Mouse (Mus musculus) CH12.LX (cell line): Measurements from ENCODE around the gene Lgi2. TPM values are rescaled to one million over a fixed set of nuclear protein-coding genes. Genes with fewer than 3 reads are reported as not detected.

Experiments used
- DNase-seq: peaks from one replicate; pipeline ENCODE4 v3.0.0-alpha.2; 2013; ENCODE audit errors: extremely low read depth
- H3K27ac ChIP-seq: 2 replicates; pipeline ENCODE4 v1.5.1; 2012; ENCODE audit warnings: low read depth, mild to moderate bottlenecking, control low read depth, moderate library complexity; ENCODE audit not compliant: insufficient read depth
- H3K27me3 ChIP-seq: replicated peaks from 2 replicates; pipeline ENCODE3; 2012; ENCODE audit warnings: inconsistent platforms
- H3K36me3 ChIP-seq, 2 experiments: replicated peaks in 1 of 2; 2 replicates each; pipeline versions ENCODE3 to v1.6.1; 2012; ENCODE audit warnings: inconsistent platforms in 1 of 2, low read length in 1 of 2, mild to moderate bottlenecking in 1 of 2, mixed read lengths in 1 of 2, moderate library complexity in 1 of 2; ENCODE audit not compliant: control insufficient read depth in 1 of 2, insufficient read depth in 1 of 2
- H3K4me1 ChIP-seq, 2 experiments: 2 replicates each; pipeline ENCODE4 v1.6.1; 2012; ENCODE audit warnings: inconsistent platforms in 1 of 2, moderate library complexity in 1 of 2; ENCODE audit not compliant: insufficient read depth in 2 of 2, control insufficient read depth in 1 of 2
- H3K4me2 ChIP-seq: 2 replicates; pipeline ENCODE4 v1.6.1; 2012; ENCODE audit warnings: low read depth, mild to moderate bottlenecking, control low read depth; ENCODE audit not compliant: poor library complexity, insufficient read depth, severe bottlenecking
- H3K4me3 ChIP-seq, 3 experiments: fragments of 150-350 bp in 1 of 3; sonication (generic) in 1 of 3; replicated peaks in 1 of 3; 2 replicates each; pipeline versions ENCODE3 to v1.5.1; 2011 to 2012; ENCODE audit warnings: low read depth in 2 of 3, low read length in 2 of 3, mild to moderate bottlenecking in 2 of 3, moderate library complexity in 2 of 3, control low read depth in 1 of 3, improper control_type of control experiment in 1 of 3, inconsistent platforms in 1 of 3, mixed read lengths in 1 of 3; ENCODE audit not compliant: poor library complexity in 1 of 3
- H3K79me2 ChIP-seq: replicated peaks from 2 replicates; pipeline ENCODE4 v1.6.1; 2012; ENCODE audit warnings: mild to moderate bottlenecking, moderate library complexity; ENCODE audit not compliant: control insufficient read depth, poor library complexity, insufficient read depth, severe bottlenecking; ENCODE audit errors: extremely low read depth
- H3K9ac ChIP-seq: 2 replicates; pipeline ENCODE4 v1.6.1; 2012; ENCODE audit warnings: low read depth, mild to moderate bottlenecking, control low read depth, moderate library complexity; ENCODE audit not compliant: insufficient read depth
- H3K9me3 ChIP-seq: replicated peaks from 2 replicates; pipeline ENCODE3; 2012; ENCODE audit warnings: low read length, inconsistent platforms, mixed read lengths
- BHLHE40 ChIP-seq: IDR thresholded peaks from 2 replicates; pipeline ENCODE4 v1.6.1; 2011; ENCODE audit warnings: mild to moderate bottlenecking, low read depth, low read length, improper control_type of control experiment
- CHD1 ChIP-seq: IDR thresholded peaks from 2 replicates; pipeline ENCODE4 v1.6.1; 2012; ENCODE audit warnings: low read depth, low read length, improper control_type of control experiment, inconsistent platforms
- CHD2 ChIP-seq: IDR thresholded peaks from 2 replicates; pipeline ENCODE4 v1.6.1; 2011; ENCODE audit warnings: low read length, improper control_type of control experiment
- E2F4 ChIP-seq: IDR thresholded peaks from 2 replicates; pipeline ENCODE4 v1.6.1; 2011; ENCODE audit warnings: low read depth, low read length, improper control_type of control experiment; ENCODE audit not compliant: insufficient replicate concordance
- HCFC1 ChIP-seq: IDR thresholded peaks from 2 replicates; pipeline ENCODE4 v1.6.1; 2012; ENCODE audit warnings: low read depth, mild to moderate bottlenecking, inconsistent platforms, low read length, improper control_type of control experiment
- JUN ChIP-seq: IDR thresholded peaks from 2 replicates; pipeline ENCODE4 v1.6.1; 2011; ENCODE audit warnings: low read depth, mild to moderate bottlenecking, low read length, improper control_type of control experiment, moderate library complexity; ENCODE audit not compliant: insufficient read depth
- MAFK ChIP-seq: IDR thresholded peaks from 2 replicates; pipeline ENCODE4 v1.6.1; 2011; ENCODE audit warnings: low read length, improper control_type of control experiment; ENCODE audit not compliant: insufficient replicate concordance
- MAX ChIP-seq: IDR thresholded peaks from 2 replicates; pipeline ENCODE4 v1.6.1; 2011; ENCODE audit warnings: low read length, improper control_type of control experiment
- MEF2A ChIP-seq: IDR thresholded peaks from 2 replicates; pipeline ENCODE4 v1.6.1; 2014; ENCODE audit warnings: low read depth, mild to moderate bottlenecking, inconsistent platforms, low read length, improper control_type of control experiment, borderline replicate concordance
- NELFE ChIP-seq: IDR thresholded peaks from 2 replicates; pipeline ENCODE4 v1.6.1; 2011; ENCODE audit warnings: low read depth, low read length, improper control_type of control experiment
- PAX5 ChIP-seq: IDR thresholded peaks from 2 replicates; pipeline ENCODE4 v1.6.1; 2012; ENCODE audit warnings: low read length, inconsistent platforms, mixed read lengths
- POLR2AphosphoS2 ChIP-seq: IDR thresholded peaks from 2 replicates; pipeline ENCODE4 v1.6.1; 2011; ENCODE audit warnings: low read depth, low read length, improper control_type of control experiment
- SMC3 ChIP-seq: IDR thresholded peaks from 2 replicates; pipeline ENCODE4 v1.6.1; 2011; ENCODE audit warnings: low read depth, low read length, improper control_type of control experiment
- TBP ChIP-seq: conservative IDR thresholded peaks from 2 replicates; pipeline ENCODE4 v1.6.1; 2011; ENCODE audit warnings: low read depth, low read length, improper control_type of control experiment
- TCF12 ChIP-seq: IDR thresholded peaks from 2 replicates; pipeline ENCODE4 v1.6.1; 2014; ENCODE audit warnings: low read depth, mild to moderate bottlenecking, inconsistent platforms, low read length, improper control_type of control experiment
- USF1 ChIP-seq: IDR thresholded peaks from 2 replicates; pipeline ENCODE4 v1.6.1; 2014; ENCODE audit warnings: low read depth, mild to moderate bottlenecking, inconsistent platforms, low read length, improper control_type of control experiment
- ZC3H11A ChIP-seq: IDR thresholded peaks from 2 replicates; pipeline ENCODE4 v1.6.1; 2012; ENCODE audit warnings: low read depth, mild to moderate bottlenecking, inconsistent platforms, low read length, improper control_type of control experiment
- ZKSCAN1 ChIP-seq: IDR thresholded peaks from 2 replicates; pipeline ENCODE4 v1.6.1; 2012; ENCODE audit warnings: low read depth, inconsistent platforms, low read length, improper control_type of control experiment, borderline replicate concordance
- ZMIZ1 ChIP-seq: IDR thresholded peaks from 2 replicates; pipeline ENCODE4 v1.6.1; 2012; ENCODE audit warnings: low read depth, mild to moderate bottlenecking, inconsistent platforms, low read length, improper control_type of control experiment
- ZNF384 ChIP-seq: IDR thresholded peaks from 2 replicates; pipeline ENCODE4 v1.6.1; 2012; ENCODE audit warnings: low read depth, low read length, improper control_type of control experiment, inconsistent platforms
- dilution Hi-C: fragments of 300-500 bp; cut with MboI; formaldehyde crosslinking; loops from 2 replicates; pipeline ENCODE4 v1.14.3; 2020; ENCODE audit warnings: low sequenced_read_pairs; ENCODE audit not compliant: extremely low pct_unique_long_range_greater_than_20kb, extremely low pct_ligation_motif_present
- in situ Hi-C: fragments of 300-500 bp; cut with MboI; formaldehyde crosslinking; loops from 3 replicates; pipeline ENCODE4 v1.14.3; 2019; ENCODE audit warnings: low sequenced_read_pairs, low pct_ligation_motif_present, low pct_unique_long_range_greater_than_20kb, mixed read lengths
- polyA plus RNA-seq: library from polyadenylated mRNA; unstranded; fragments of >175 nt; gene quantifications from 2 replicates; pipeline ENCODE4 v1.2.1, GENCODE M21; 2012; ENCODE audit warnings: low read depth; ENCODE audit not compliant: insufficient read length
- total RNA-seq, 2 experiments: library from RNA; depleted of rRNA; stranded (reverse); fragments of 300-350 nt in 1 of 2; fragments of >200 nt in 1 of 2; gene quantifications; 2 replicates each; pipeline ENCODE4 v1.2.3; 2012 to 2014

The Lgi2 gene
- total and polyA plus RNA-seq, 3 experiments = not detected

DNA sequence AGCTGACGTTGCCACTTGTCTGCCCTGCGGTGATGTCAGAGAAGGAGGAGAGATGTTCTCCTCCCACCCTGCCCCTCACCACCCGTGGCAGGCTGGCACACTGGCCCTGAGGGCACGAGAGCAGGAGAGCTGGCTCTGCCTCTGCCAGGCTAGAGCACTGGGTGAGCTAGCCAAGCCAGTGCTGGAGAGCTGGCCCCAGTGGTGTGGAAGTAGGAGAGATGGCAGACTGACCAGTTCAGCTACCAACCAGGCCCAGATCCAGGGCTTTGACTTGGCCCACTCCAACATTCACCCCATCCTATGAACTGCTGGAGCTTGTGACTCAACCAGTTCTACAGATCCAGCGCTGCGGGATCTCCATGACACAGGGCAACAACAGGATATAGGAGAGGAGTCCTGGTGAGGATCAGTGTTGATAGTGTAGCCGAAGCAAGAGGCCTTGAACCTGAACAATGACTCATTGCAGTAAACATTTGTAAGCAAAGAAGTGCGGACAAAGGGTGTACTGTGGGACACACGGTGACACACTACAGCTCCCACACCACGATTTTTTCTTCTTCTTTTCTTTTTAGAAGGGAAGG, 45.1 kb upstream of the Lgi2 start:
- H3K9ac ChIP-seq = no peak overlapping the region
- no peaks in the 10 kb centered on the region for H3K36me3 ChIP-seq
- H3K27ac ChIP-seq = no peak overlapping the region
- dilution Hi-C loops = no loop called here
- no peak for TF ChIP-seq NELFE
- in situ Hi-C loops = no loop called here
- DNase-seq = no peak
- H3K4me2 ChIP-seq = no peak overlapping the region
- H3K27me3 ChIP-seq = no peaks in the 10 kb centered on the region
- H3K4me3 ChIP-seq = no peak overlapping the region
- no peaks in the 10 kb centered on the region for H3K79me2 ChIP-seq
- H3K4me1 ChIP-seq = no peaks in the 10 kb centered on the region
- peaks cover 6% of the 10 kb centered on the region for H3K9me3 ChIP-seq

DNA sequence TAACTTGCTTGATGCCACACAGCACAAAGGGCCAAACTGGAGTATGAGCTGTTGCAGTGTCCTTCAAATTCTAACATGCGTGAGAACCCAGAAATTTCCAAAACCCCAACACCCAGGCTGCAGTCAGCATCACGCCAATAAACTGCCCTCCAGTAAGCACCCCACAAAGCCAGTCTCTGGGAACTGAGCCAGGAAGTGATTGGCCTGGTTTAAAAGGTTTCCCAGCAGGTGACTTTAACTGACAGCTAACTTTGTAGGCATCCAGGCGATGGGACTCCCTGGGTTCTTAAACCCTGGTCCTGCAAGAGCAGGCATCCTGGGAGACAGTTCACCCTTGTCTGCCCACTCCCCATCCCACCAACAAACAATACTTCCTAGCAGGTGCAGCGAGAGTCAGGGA, 44.0 kb upstream of the Lgi2 start:
- TF ChIP-seq JUN (no peak), CHD2 (no peak), ZC3H11A (no peak), SMC3 (no peak), MEF2A (no peak), E2F4 (no peak), POLR2AphosphoS2 (no peak)
- H3K79me2 ChIP-seq = no peaks in the 10 kb centered on the region
- no peak overlapping the region for H3K4me3 ChIP-seq
- dilution Hi-C loops (no loop called here), in situ Hi-C loops (no loop called here)
- H3K4me2 ChIP-seq = no peak overlapping the region
- no peak overlapping the region for H3K9ac ChIP-seq
- peaks cover 6% of the 10 kb centered on the region for H3K9me3 ChIP-seq
- DNase-seq = no peak
- no peaks in the 10 kb centered on the region for H3K4me1 ChIP-seq
- H3K27ac ChIP-seq = no peak overlapping the region
- no peaks in the 10 kb centered on the region for H3K36me3 ChIP-seq
- H3K27me3 ChIP-seq = no peaks in the 10 kb centered on the region

DNA sequence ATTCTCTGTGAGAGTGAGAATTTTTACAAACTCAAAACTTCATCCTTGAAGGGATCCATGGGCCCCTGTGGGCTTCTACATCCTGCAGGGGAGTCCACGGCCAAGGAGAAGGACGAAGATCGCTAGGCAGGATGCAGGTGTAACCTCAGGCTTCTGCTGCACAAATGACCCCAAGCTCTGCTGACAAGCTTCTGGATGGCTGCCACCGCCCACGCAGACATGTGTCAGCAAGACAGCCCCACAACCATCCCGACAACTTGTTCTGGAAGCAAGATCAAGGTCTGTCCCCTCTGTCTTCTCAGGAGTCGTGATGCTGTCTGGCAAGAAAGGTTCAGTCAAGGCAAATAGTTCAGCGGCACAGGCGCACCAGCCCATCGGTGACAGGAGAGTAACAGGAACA, 43.4 kb upstream of the Lgi2 start:
- H3K79me2 ChIP-seq = no peaks in the 10 kb centered on the region
- H3K9me3 ChIP-seq = peaks cover 6% of the 10 kb centered on the region
- no peaks in the 10 kb centered on the region for H3K27me3 ChIP-seq
- no peak for TF ChIP-seq ZKSCAN1
- no peak for TF ChIP-seq NELFE
- TF ChIP-seq MAX = no peak
- no peak for TF ChIP-seq TBP
- TF ChIP-seq HCFC1 = no peak
- TF ChIP-seq ZMIZ1 = no peak
- no peak for TF ChIP-seq ZNF384
- no peak for TF ChIP-seq CHD1
- no peak for TF ChIP-seq CHD2
- TF ChIP-seq BHLHE40 = no peak
- no peak for TF ChIP-seq MAFK
- no peak for TF ChIP-seq E2F4
- TF ChIP-seq USF1 = no peak
- TF ChIP-seq POLR2AphosphoS2 = no peak
- TF ChIP-seq PAX5 = no peak
- TF ChIP-seq JUN = no peak
- no peak for TF ChIP-seq SMC3
- TF ChIP-seq TCF12 = no peak
- H3K4me2 ChIP-seq = no peak overlapping the region
- no peak for DNase-seq
- in situ Hi-C loops = no loop called here
- no peaks in the 10 kb centered on the region for H3K36me3 ChIP-seq
- no peak overlapping the region for H3K9ac ChIP-seq
- H3K27ac ChIP-seq = no peak overlapping the region
- dilution Hi-C loops = no loop called here
- H3K4me1 ChIP-seq = no peaks in the 10 kb centered on the region
- H3K4me3 ChIP-seq = no peak overlapping the region
